Mouse (Mus musculus) ES-E14 (cell line): Measurements from ENCODE around the gene Angpt4.

Experiments
- CHD2 ChIP-seq: IDR thresholded peaks from 2 replicates; pipeline ENCODE4 v1.6.1; 2014; ENCODE audit warnings: mild to moderate bottlenecking, low read depth, low read length, inconsistent platforms
- HCFC1 ChIP-seq: IDR thresholded peaks from 2 replicates; pipeline ENCODE4 v1.6.1; 2012; ENCODE audit warnings: low read length, inconsistent platforms, borderline replicate concordance; ENCODE audit not compliant: insufficient read depth
- ZNF384 ChIP-seq: IDR thresholded peaks from 2 replicates; pipeline ENCODE4 v1.6.1; 2012; ENCODE audit warnings: low read depth, low read length, inconsistent platforms

GRCm38 (mm10) chr2:151938780-151939200 is 27.8 kb downstream of the Angpt4 start:
- TF ChIP-seq HCFC1 (no peak), CHD2 (no peak), ZNF384 (no peak)
